Mouse (Mus musculus) olfactory bulb, adult 2 months (tissue): Measurements from ENCODE around the gene F2rl3.

ENCODE experiments used
- CTCF ChIP-seq: fragments of 200-500 bp; IDR thresholded peaks from 2 replicates; pipeline ENCODE4 v1.5.1; 2012; ENCODE audit warnings: low read depth, mild to moderate bottlenecking, low read length, moderate library complexity; ENCODE audit not compliant: insufficient read depth
- POLR2A ChIP-seq: fragments of 200-500 bp; IDR thresholded peaks from 2 replicates; pipeline ENCODE4 v1.6.1; 2012; ENCODE audit warnings: mild to moderate bottlenecking, low read depth, low read length, moderate library complexity; ENCODE audit not compliant: insufficient read depth

DNA sequence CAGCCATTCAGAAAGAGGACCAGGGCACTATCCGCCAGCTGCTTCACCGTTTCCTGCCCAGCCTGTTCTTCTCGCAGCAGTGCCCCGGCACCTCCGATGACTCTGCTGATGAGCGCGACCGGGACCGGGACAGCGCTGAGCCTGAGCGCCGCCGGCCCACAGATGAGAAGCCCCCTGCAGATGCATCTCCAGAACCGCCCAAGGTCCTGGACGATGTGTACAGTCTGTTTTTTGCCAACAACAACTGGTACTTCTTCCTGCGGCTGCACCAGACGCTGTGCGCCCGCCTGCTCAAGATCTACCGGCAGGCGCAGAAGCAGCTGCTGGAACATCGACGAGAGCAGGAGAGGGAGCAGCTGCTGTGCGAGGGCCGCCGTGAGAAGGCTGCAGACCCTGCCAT, 11.8 kb upstream of the F2rl3 start:
- no peak for TF ChIP-seq CTCF
- no peak for TF ChIP-seq POLR2A
